Mouse (Mus musculus) urinary bladder, adult 2 months (tissue): ENCODE data around the gene Fam172a. TPM values are rescaled to one million over a fixed set of nuclear protein-coding genes. Genes with fewer than 3 reads are reported as not detected.

ENCODE experiments used
- DNase-seq: peaks from one replicate; pipeline ENCODE4 v3.0.0; 2022; ENCODE audit warnings: low spot score
- polyA plus RNA-seq: library from polyadenylated mRNA; depleted of rRNA; stranded (reverse); fragments of >200 nt; gene quantifications from 2 replicates; pipeline ENCODE4 v1.2.3, GENCODE M21; 2012

Fam172a gene
- polyA plus RNA-seq, 1 experiment: 9.4 TPM

GRCm38 (mm10) chr13:77959493-77960272 lies 257.9 kb downstream of the Fam172a start:
- DNase-seq: no peak

- DNase-seq: no peak
Measured at GRCm38 (mm10) chr13:77976248-77976647, 274.4 kb downstream of the Fam172a start.

GRCm38 (mm10) chr13:77977121-77977520 lies 275.3 kb downstream of the Fam172a start:
- no peak for DNase-seq

DNA sequence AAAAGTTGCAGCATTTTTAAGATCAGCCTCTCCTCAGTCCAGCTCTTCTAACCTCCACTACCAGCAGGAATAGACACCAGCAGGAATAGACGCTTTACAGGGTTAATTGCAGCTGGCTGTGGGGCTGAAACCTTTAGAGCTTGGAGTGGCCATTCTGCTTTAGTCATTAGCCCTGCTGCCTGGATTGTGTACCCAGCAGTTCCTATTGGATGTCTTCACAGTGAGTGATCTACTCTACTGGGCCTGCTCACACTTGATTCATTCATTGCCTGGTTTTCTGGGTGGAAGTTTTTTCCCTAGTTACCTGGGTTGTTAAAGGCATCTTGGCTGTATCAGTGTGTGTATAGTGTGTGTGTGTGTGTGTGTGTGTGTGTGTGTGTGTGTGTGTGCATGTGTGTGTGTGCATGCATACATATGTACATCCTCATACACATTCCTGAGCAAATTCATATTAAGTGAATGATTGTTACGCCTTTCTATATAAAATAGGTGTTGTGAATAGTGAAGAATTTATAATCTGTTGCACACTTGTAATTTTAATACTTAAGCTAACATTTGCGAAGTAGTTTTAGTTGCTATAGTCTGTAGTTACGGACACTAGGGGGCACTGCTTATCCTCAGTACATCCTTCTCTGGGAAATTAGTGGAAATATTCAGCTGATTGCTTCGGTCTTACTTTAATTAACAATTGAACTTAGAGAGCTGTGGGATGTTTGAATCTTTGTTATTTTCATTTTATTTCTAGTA lies 280.4 kb downstream of the Fam172a start:
- DNase-seq: no peak

DNA sequence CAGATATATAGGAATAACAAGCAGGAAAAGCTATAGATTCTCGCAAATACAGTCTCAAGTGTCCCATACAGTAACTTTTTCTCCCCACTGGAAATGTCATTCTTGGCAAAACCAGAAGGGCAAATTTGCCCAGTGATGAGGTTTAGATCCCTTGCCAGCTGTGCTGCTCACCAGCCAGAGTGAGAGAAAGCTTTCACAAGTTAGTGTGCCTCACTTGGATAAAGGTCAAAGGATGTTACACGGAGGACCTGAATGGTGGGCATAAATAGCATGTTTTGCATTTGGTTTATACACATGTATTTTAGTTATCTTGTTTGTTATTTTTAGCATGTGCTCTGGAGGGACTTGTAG lies 281.0 kb downstream of the Fam172a start:
- DNase-seq: no peak

DNA sequence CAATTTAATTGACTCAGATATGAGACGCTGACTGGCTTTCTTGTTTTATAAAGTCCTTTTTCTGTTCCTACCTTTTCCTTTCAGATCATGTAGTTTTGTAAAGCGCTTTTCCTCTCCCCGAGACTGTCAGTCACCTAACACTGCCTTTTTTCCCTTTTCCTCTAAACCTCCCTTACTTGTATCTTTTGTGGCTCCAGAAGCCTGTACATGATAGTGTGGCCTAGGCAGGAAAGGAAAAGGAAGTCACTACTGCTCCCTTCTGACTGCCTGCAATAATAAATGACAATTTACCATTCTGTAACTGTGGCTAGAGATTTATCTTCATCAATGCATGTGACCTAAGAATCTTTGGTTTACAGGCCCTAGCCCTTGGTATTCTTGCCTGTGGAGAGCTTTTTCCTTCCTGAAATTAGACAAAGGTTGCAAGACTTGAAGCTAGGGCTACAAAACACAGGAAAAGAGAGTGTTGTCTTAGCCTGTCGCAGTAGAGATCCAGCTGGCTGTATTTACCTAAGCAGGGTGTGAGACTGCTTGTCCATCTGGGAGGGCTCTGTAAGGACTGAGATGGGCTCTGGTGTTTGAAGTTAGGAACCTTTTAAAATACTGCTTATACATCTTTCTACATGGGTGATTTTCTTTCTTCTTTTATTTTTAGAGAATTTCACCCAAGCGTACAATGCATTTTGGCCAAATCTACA lies 289.5 kb downstream of the Fam172a start:
- no peak for DNase-seq

GRCm38 (mm10) chr13:78004649-78005048 lies 302.8 kb downstream of the Fam172a start:
- DNase-seq: no peak

DNA sequence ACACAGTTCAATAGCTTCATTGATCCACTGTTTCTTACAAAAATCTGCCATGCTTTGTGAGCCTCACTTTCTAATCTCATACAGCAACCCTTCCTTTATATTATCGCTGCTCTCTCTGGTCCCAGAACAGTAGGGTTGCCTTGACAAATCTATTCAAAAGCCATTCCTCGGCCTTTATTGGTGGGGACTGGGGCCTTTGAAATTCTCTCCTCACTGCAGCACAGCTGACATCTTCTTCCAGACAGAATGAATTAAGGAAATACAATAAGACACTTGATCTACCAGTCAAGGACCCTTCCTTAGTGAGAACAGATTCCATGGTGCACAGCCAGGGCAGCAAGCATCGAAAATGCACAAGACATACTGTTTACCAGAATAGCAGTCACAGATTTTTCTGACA lies 303.5 kb downstream of the Fam172a start:
- DNase-seq: no peak

DNA sequence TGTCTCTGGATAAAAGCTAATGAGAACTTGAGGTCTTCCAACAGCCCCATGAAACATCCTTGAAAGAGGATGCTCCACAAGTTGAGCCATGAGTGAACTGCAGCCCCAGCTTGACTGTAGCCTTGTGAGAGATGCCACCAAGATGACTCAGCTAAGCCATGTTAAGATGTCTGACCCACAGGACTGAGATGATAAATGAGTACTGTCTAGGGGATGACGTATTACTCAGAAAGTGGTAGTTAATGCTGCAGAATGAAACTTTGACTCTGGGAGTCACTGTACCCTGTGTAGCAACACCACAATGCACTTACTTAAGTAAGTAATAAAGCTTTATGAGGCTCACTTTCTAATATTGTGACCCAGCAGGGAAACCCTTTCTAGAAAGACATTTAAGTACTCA lies 308.3 kb downstream of the Fam172a start:
- no peak for DNase-seq

- no peak for DNase-seq
Measured at GRCm38 (mm10) chr13:78024683-78025294, 323.0 kb downstream of the Fam172a start, which contains the start of gene Pou5f2. Pou5f2 (plus strand) TSS chr13:78024902.

- no peak for DNase-seq
Measured at GRCm38 (mm10) chr13:78032821-78033220, 331.0 kb downstream of the Fam172a start.

DNA sequence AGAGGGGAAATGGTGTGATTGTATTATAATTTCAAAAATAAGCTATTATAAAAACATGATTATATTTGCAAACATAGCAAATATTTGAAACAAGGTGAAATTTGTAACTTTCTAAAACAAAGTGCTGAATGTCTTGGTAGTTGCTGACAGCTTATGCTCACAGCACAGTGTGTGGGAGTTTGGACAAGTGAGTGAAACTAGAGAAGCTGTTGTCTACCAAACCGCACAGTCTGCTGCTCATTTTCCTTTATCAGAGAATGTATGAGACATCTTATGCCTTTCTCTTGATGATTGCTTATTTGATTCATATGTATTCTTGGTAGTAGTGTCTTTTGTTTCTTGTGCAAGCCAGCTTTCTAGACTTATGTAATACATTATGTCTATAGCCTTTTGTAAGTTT lies 335.4 kb downstream of the Fam172a start:
- no peak for DNase-seq

- DNase-seq: no peak
Measured at GRCm38 (mm10) chr13:78043203-78043602, 341.4 kb downstream of the Fam172a start.

GRCm38 (mm10) chr13:78045116-78045515 lies 343.3 kb downstream of the Fam172a start:
- DNase-seq: no peak

- DNase-seq: no peak
Measured at GRCm38 (mm10) chr13:78087751-78088150, 385.9 kb downstream of the Fam172a start.

DNA sequence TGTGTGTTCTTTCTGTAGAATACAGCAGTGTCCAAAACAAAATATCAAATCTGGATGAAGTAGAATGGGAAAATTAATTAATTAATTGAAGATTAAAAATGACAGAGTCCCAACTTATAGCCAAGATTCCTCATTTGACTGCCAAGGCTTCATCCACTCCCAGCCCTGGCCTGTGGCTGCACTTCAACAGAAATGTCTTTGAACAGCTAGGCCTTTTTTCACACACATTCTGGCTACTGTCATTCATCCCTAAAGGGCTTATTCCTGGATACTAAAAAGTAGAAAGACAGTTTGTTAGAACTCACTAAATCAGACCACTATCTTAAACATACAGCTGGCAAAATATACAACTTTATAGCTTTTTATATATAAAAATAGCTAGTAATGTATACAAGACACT lies 388.9 kb downstream of the Fam172a start:
- DNase-seq: no peak

DNA sequence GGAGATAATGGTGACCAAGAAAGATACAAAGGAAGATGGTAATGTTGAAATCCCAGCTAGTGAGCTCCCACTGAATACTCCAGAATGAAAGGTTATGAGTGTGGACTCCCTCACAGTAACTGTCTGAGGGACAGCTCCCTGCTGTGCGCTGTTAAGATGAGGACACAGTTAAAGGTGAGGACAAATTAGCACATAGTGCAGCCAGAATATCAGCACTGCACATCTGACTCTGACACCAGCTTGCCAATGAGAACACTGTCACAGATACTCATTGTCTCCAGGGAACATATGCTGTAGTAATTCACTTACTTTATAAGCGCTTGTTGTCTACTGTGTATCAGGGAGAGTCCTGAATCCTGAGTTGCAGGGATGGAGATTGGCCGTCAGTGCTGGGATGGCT lies 390.1 kb downstream of the Fam172a start:
- no peak for DNase-seq

- DNase-seq: no peak
Measured at GRCm38 (mm10) chr13:78094352-78094751, 392.5 kb downstream of the Fam172a start.

GRCm38 (mm10) chr13:78095071-78095973 lies 393.5 kb downstream of the Fam172a start:
- no peak for DNase-seq

GRCm38 (mm10) chr13:78098858-78099445 lies 397.1 kb downstream of the Fam172a start:
- DNase-seq: no peak
